Mouse (Mus musculus) liver, adult 2 months (tissue): Measurements from ENCODE around the gene Gm21964. TPM values are rescaled to one million over a fixed set of nuclear protein-coding genes. Genes with fewer than 3 reads are reported as not detected.

ENCODE experiments used
- DNase-seq: peaks from one replicate; pipeline ENCODE4 v3.0.0-alpha.2; 2011; ENCODE audit warnings: low read depth, low spot score; ENCODE audit errors: extremely low read depth
- H3K27ac ChIP-seq: fragments of 200-500 bp; replicated peaks from 2 replicates; pipeline ENCODE4 v1.5.1; 2012; ENCODE audit warnings: low read depth, mild to moderate bottlenecking, control low read depth, inconsistent platforms, low read length; ENCODE audit not compliant: insufficient read depth
- H3K27me3 ChIP-seq: fragments of 200-500 bp; 2 replicates; pipeline ENCODE4 v1.6.1; 2012; ENCODE audit warnings: mild to moderate bottlenecking, moderate library complexity, low read length, inconsistent platforms; ENCODE audit not compliant: control insufficient read depth, insufficient read depth
- H3K36me3 ChIP-seq: fragments of 200-500 bp; 2 replicates; pipeline ENCODE4 v1.6.1; 2012; ENCODE audit warnings: low read length, inconsistent platforms; ENCODE audit not compliant: control insufficient read depth, insufficient read depth
- H3K4me1 ChIP-seq: fragments of 200-500 bp; 2 replicates; pipeline ENCODE4 v1.6.1; 2011; ENCODE audit warnings: low read length; ENCODE audit not compliant: control insufficient read depth, insufficient read depth
- H3K4me3 ChIP-seq: fragments of 200-500 bp; 2 replicates; pipeline ENCODE4 v1.5.1; 2011; ENCODE audit warnings: low read depth, mild to moderate bottlenecking, control low read depth, low read length, moderate library complexity; ENCODE audit not compliant: insufficient read depth
- H3K79me2 ChIP-seq: fragments of 200-500 bp; 2 replicates; pipeline ENCODE4 v1.6.1; 2012; ENCODE audit warnings: inconsistent platforms, mild to moderate bottlenecking, low read length, moderate library complexity; ENCODE audit not compliant: control insufficient read depth, insufficient read depth
- H3K9ac ChIP-seq: fragments of 200-500 bp; 2 replicates; pipeline ENCODE4 v1.6.1; 2012; ENCODE audit warnings: low read depth, mild to moderate bottlenecking, control low read depth, inconsistent platforms, low read length
- CTCF ChIP-seq: fragments of 200-500 bp; IDR thresholded peaks from 2 replicates; pipeline ENCODE4 v1.5.1; 2011; ENCODE audit warnings: low read depth, low read length, control low read depth
- POLR2A ChIP-seq: fragments of 200-500 bp; IDR thresholded peaks from 2 replicates; pipeline ENCODE4 v1.6.1; 2011; ENCODE audit warnings: low read length, control low read depth; ENCODE audit not compliant: insufficient read depth; ENCODE audit errors: extremely low read depth
- WGBS: fragments of 180-500 bp; shearing (Covaris S2); methylation state at CpG from one replicate; pipeline ENCODE4 v1.1.7; 2018; 5-methylcytosine and 5-hydroxymethylcytosine counted together
- polyA plus RNA-seq: library from polyadenylated mRNA; depleted of rRNA; stranded (reverse); fragments of >200 nt; gene quantifications from 2 replicates; pipeline ENCODE4 v1.2.3, GENCODE M21; 2012
- total RNA-seq: library from RNA; depleted of rRNA; stranded (reverse); fragments of >200 nt; gene quantifications from 2 replicates; pipeline ENCODE4 v1.2.3, GENCODE M21; 2014

Gene Gm21964
- total and polyA plus RNA-seq, 2 experiments = not detected

GRCm38 (mm10) chr8:110069706-110070105 is 31.3 kb upstream of the Gm21964 start:
- TF ChIP-seq CTCF = no peak
- no peak for TF ChIP-seq POLR2A
- no peak for DNase-seq
- Histone ChIP-seq H3K9ac (no peak overlapping the region), H3K27ac (no peak overlapping the region), H3K36me3 (no peaks in the 10 kb centered on the region), H3K4me1 (peaks cover 2% of the 10 kb centered on the region; the same call in 1 of the 2 replicates), H3K4me3 (no peak overlapping the region), H3K79me2 (no peaks in the 10 kb centered on the region), H3K27me3 (no peaks in the 10 kb centered on the region)
- 94% methylated on average over 4 of the region's 4 CpGs for WGBS

GRCm38 (mm10) chr8:110071600-110071999 is 29.4 kb upstream of the Gm21964 start:
- Histone ChIP-seq H3K9ac (no peak overlapping the region), H3K4me1 (no peaks in the 10 kb centered on the region), H3K27ac (no peak overlapping the region), H3K4me3 (no peak overlapping the region), H3K36me3 (no peaks in the 10 kb centered on the region), H3K27me3 (no peaks in the 10 kb centered on the region), H3K79me2 (no peaks in the 10 kb centered on the region)
- DNase-seq = peak; percentile 55
- TF ChIP-seq CTCF (peak; percentile 98), POLR2A (no peak)
- WGBS = 15% methylated on average over 9 of the region's 9 CpGs

GRCm38 (mm10) chr8:110074496-110074895 is 26.5 kb upstream of the Gm21964 start:
- no peaks in the 10 kb centered on the region for H3K4me1 ChIP-seq
- no peak for DNase-seq
- no peak overlapping the region for H3K9ac ChIP-seq
- H3K4me3 ChIP-seq = no peak overlapping the region
- no peak overlapping the region for H3K27ac ChIP-seq
- TF ChIP-seq POLR2A (no peak), CTCF (no peak)
- WGBS = 84% methylated on average over 8 of the region's 8 CpGs
- no peaks in the 10 kb centered on the region for H3K79me2 ChIP-seq
- no peaks in the 10 kb centered on the region for H3K27me3 ChIP-seq
- no peaks in the 10 kb centered on the region for H3K36me3 ChIP-seq

DNA sequence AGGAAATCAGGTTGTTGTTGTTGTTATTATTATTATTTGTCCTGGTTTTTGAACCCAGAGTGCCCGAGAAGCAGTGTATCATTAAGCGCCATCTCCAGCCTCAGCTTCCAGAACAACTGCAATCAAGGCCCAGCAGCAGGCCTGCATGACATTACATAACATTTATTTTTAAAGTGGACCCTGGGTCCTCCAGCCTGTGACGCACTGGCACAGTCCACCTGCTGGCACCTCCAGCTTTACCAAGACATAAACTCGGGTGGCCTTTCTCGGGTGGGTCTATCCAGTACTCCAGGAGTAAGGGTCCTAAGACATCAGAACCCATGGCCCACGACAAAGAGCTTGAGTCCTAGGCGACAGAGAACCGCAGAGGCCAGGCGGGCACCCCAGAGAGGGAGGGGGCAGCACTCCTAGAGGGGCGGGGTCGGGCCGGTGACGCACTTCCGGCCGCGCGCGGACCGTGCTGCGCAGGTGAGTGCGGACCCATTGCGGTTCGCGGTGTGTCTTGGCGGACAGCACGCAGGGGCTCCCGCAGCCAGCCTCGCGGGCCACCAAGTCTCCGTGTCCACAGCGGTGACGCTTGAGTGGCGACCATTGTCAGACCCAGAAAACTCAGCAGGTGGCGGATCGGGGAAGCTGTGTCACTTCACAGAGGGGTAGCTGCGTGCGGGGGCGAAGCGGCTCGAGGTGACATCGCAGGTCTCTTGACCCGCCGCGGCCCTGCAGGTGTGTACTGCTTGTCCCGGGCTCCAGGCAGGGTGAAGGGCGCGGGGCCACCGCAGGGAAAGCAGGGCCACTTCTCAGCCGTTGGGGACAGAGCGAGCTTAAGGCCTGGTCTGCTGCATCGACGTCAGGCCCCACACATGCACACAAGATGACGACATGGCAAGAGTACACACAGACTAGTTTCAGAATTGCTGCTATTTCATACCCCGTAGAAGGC is 21.5 kb upstream of the Gm21964 start, which contains the start of gene Zfp612:
TSS of gene Zfp612 (plus strand) at position 465 of the 940 bp plus-strand sequence.
- Histone ChIP-seq H3K36me3 (peaks cover 11% of the 10 kb centered on the region; the same call in 1 of the 2 replicates), H3K27me3 (no peaks in the 10 kb centered on the region), H3K79me2 (no peaks in the 10 kb centered on the region), H3K4me3 (peak within 1 kb of the TSS; percentile 71), H3K4me1 (no peaks in the 10 kb centered on the region), H3K27ac (peak within 1 kb of the TSS; percentile 50; the same call in 1 of the 2 replicates), H3K9ac (peak within 1 kb of the TSS; percentile 79)
- WGBS = 5% methylated on average over 54 of the region's 54 CpGs
- peak; percentile 59 for DNase-seq
- TF ChIP-seq CTCF = no peak
- no peak for TF ChIP-seq POLR2A

GRCm38 (mm10) chr8:110082416-110083105 is 18.4 kb upstream of the Gm21964 start:
- WGBS = 90% methylated on average over 11 of the region's 11 CpGs
- H3K27me3 ChIP-seq = no peaks in the 10 kb centered on the region
- no peaks in the 10 kb centered on the region for H3K79me2 ChIP-seq
- no peak overlapping the region for H3K27ac ChIP-seq
- H3K4me3 ChIP-seq = no peak overlapping the region
- TF ChIP-seq POLR2A (no peak), CTCF (no peak)
- no peak overlapping the region for H3K9ac ChIP-seq
- no peaks in the 10 kb centered on the region for H3K4me1 ChIP-seq
- no peak for DNase-seq
- H3K36me3 ChIP-seq = peaks cover 33% of the 10 kb centered on the region
